Mouse (Mus musculus) erythroblast, adult 5-6 weeks (primary cell): ENCODE measurements around the gene Dpp8. TPM values are rescaled to one million over a fixed set of nuclear protein-coding genes. Genes with fewer than 3 reads are reported as not detected.
A peak's percentile ranks its signal among the peaks of the same experiment; 100 is the strongest.
"Not testable (repeated sequence)": the region's sequence is repeated elsewhere in the genome, so short reads cannot be mapped to it uniquely, and the experiment has no call there.

ENCODE experiments used
- ATAC-seq: replicated peaks from 2 replicates; pipeline ENCODE4 v1.8.0; 2016; ENCODE audit warnings: moderate number of reproducible peaks, mild to moderate bottlenecking, moderate TSS enrichment, inconsistent platforms; ENCODE audit not compliant: poor library complexity, low FRiP score, severe bottlenecking
- total RNA-seq, 2 experiments: library from RNA; stranded (forward) in 1 of 2; stranded (reverse) in 1 of 2; fragments of 150-400 nt in 1 of 2; fragments of 200-764, 138-1000 nt in 1 of 2; gene quantifications; 2 replicates each; pipeline versions ENCODE4 v1.2.3 to v1.2.4; 2015 to 2017; ENCODE audit warnings: low replicate concordance in 2 of 2

The Dpp8 gene
- total RNA-seq, 2 experiments from 2014 or later: 46.1 to 69.0 TPM

DNA sequence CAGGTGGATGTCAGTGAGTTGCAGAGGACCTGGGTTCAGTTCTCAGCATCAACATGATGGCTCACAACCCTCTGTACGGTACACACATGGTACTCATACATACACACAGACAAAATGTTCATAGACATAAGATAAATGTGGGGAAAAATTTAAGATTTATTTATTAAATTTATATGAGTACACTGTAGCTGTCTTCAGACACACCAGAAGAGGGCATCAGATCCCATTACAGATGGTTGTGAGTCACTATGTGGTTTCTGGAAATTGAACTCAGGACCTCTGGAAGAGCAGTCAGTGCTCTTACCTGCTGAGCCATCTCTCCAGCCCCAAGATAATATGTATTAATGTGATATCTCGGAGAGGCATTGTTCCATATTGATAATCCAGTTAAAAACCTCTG is 47.9 kb downstream of the Dpp8 start:
- ATAC-seq: not testable (repeated sequence)

DNA sequence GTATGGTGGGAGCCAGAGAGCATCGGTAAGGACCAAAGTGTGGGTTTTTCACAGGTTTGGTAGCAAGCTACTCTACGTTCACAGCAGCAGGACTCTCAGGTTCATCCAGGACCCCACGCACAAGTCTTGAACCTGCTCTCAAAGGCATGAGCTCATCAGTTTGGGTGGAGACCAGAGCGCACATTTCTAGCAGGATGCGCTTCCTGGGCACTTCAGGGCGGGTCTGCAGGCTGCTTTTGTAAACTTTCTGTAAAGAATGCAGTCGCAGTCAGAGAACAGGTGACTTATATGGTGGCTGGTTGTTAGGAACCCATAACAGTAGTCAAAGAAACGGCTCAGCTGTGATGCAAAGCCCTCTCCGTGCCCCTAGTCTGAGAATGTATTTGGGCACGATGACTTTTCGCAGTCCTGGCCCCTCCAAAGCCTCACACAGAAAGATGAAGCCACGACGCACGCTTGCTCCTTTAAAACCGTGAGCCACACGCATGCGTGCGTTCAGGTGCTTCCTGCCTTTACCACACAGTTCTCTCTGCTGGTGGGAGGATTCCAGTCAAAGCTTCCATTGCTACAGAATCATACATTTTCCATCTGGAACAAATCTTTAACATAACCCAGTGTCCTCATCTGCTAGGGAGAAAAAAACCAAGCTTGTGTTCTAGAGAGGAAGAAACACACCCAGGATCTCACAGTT is 51.0 kb downstream of the Dpp8 start:
- no peak for ATAC-seq

DNA sequence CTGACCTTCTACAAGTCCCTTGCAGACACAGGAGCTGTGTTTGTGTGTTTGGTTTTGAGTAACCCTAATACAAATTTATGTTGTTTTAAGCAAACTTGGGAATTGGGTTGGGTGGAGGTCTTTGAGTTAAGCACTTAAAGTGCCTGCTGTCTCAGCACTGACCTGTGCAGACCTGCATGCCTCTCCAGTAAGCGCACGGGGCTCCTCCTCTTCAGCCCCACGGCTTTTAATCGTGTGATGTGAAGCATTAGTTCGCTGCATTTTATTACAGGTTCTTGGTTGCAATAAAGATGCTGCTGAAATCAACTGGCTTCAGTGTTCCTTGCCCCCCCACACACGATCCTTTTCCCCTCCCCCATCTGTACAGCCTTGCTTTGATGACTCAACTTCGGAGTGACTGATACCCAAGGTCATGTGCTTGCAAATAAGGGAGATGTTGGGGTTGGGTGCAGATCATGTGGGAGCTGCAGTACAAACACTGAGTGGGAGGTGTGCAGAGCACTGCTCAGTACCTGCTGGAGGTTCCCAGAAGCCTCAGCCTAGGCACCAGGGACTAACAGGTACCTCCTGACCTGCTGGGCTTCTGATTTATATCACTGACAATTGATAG is 52.1 kb downstream of the Dpp8 start:
- no peak for ATAC-seq

DNA sequence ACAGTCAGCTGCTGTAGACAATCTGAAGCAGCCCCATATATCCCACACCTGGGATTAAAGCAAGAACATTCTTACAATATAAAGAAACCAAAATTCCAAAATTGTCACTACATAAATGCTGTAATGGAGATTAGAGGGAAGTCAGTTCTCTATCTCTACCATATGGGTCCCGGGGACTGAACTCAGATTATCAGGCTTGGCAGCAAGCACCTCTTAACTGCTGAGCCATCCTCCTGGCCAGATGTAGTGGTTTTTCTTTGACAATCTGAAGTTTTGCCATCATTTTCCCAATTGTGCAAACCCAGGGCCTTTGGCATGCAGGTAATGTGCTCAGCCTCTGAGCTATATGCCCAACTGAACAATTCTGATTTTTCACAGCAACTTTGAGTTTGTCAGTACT is 53.1 kb downstream of the Dpp8 start:
- no peak for ATAC-seq

DNA sequence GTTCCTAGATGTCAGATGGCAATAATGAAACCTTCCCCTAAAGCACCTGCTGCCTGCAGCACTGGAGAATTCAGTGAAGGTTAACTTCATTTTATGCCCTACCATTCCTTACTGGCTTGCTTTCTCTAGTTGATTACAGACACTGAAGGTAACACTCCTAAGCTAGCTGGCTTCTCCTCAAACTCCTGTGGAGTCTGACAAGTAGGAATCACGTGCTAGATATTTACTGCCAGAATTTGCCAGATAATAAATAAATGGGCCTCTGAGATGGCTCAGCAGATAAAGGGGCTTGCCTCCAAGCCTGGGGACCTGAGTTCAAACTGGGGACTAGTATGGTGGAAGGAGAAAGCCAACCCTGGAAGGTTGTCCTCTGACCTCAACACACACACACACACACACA is 54.6 kb downstream of the Dpp8 start:
- no peak for ATAC-seq

DNA sequence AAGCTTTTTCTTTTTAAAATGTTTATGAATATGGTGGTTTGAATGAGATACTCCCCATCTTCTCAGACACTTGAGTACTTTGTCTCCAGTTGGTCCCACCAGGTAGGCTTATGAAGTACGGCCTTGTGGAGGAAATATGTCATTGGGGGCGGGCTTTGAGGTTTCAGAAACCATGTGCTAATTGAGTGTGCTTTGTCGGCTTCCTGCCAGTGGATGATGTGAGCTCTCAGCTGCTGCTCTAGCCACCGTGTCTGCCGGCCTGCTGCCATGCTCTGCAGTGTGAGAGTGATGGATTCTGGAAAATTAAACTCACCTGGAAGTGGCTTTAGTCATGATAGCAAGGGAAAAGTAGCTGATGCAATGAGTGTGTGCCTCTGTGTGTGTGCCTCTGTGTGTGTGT is 55.3 kb downstream of the Dpp8 start:
- no peak for ATAC-seq

DNA sequence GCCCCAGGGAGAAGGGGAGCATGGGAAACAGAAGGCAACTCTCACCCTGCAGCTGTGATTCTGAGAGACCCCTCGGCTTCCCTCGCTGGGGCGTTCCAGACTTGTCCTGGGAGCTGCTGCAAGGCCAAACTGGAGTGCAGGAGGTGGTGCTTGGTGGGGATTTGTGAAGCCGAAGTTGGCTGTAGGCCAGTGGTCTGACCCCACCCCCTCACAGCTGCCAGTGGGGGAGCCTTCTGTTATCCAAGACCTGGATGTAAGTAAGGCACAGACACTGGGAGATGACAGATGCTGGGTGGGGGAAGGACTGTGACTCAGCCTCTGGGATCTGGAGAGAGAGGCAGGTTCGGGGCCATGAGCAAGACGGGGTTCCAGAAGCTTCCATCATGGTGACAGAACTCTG is 62.0 kb downstream of the Dpp8 start:
- ATAC-seq: no peak

DNA sequence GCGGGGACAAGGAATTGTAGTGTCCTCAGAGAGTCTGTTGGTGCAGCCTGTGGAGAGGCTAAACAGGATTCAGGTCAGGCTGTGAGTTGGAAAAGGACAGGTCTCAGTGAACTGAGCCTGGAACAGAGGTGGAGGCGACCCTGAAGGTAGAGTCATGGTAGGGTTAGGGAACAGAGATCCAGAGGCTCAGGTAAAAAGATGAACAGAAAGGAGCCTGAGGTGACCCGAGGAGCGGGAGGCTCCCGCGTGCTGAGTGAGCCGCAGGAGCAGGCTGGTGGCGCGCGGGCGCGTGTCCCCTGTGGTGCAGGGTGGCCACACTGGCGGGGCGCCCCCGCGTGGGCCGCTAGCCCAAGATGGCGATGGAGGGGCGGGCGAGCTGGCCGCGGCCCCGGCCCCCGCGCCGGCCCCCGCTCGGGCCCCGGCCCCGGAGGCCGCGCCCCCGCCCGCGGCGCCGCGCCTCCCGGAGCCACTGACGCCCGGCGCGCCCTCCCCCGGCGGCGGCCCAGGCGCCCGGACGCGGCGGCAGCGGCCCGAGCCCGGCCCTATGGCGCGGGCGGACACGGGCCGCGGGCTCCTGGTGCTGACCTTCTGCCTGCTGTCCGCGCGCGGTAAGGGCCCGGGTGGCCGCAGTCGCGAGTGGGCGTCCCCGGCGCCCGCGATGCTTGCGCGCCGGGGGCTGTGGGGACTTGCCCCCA is 68.9 kb downstream of the Dpp8 start, which contains the start of gene Igdcc4:
Gene Igdcc4 (plus strand): TSS at position 496 of the 695 bp plus-strand sequence.
- ATAC-seq: no peak

DNA sequence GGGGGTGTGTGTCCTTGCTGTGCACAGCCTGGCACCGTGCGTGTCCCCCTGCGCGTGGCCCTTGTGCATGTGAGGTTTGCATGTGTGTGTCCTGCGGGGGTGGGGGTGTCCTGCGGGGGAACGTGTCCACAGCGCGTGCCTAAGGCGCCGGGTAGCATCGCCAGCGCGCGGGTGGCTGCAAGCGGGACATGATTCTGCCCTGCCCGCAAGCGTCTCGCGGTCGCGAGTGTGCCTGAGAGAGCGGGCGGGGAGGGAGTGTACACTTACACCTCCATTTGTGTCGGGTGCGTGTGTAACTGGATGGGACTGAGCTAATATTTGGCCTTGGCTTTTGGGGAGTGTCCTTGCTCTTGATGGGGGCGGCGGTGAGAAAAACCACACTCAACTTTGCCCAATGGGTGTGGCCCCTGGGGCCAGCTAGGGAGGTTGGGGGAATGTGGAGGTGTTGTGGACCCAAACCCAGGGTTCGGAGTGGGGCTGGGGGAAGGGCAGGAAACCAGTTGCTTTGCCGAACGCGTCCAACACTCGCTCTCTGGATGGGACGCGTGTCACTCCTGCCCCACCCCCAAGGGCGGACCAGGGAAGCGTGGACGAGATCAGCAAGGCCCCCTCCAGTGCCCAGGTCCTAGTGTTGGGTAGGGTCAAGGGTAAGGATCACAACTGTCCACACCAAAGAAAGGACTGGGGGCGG is 69.6 kb downstream of the Dpp8 start:
- ATAC-seq: peak; percentile 28; the same call in 1 of the 2 replicates

DNA sequence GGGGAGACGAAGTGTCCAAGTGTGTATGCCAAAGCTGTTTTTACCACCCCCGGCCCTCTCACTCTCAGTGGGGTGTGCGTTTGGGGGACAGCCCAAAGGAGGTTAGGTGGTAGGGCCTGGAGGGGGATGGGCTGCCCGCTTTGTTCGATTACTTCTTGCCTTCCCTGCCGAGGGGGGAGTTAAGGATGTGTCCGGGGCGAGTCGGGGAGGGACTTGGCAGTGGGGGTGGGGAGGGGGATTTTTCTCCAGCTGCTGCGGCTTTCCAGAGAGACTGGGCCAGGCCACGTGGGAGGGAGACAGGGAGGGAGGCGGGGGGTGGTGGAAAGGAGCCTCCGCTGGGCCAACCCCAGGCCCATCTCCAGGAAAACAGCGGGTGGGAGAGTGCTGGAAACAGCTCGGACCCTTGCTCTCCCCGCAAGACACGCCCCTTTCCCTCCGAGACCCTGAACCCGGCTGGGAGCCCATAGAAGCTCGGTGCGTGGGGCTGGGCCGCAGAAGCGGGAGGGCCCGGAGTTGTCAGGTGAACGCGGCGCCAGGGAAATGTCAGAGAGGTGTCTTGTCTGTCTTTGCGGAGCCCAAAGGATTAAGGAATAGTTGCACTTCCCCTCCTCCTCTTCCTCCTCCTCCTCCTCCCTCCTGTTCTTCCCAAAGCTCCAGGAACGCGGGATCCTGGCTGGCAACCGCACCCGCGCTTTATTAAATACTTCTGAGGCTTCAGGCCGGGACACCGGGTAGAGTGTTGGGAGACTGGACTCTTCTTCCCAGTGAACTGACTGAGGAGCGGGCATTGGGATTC is 70.4 kb downstream of the Dpp8 start:
- no peak for ATAC-seq

DNA sequence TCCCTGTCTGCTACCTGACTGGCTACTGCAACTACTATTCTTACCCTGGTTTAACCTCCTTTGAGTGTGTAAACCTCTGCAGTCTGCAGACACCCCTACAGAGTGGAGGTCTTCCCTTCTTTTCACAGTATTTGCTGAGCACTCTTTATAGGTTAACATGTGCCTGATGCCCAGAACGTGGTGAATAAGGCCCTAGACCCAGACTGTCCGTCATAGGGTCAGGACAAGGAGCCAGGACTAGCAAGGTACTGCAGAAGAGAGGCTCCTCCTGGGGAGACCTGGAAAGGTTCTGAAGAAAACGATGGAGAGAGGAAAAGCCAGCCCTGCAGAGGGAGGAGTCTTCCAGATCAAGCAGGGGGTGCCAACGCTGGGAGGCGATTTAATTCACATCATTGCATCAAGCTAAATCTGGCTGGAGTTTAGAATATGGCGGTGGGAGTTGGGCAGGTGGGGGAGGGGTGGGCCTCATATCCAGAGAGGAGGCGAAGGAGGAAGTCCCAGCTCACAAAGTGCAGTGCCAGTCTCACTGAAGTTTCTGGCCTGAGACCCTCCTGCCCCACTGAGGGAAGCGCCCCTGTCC is 71.0 kb downstream of the Dpp8 start:
- no peak for ATAC-seq

DNA sequence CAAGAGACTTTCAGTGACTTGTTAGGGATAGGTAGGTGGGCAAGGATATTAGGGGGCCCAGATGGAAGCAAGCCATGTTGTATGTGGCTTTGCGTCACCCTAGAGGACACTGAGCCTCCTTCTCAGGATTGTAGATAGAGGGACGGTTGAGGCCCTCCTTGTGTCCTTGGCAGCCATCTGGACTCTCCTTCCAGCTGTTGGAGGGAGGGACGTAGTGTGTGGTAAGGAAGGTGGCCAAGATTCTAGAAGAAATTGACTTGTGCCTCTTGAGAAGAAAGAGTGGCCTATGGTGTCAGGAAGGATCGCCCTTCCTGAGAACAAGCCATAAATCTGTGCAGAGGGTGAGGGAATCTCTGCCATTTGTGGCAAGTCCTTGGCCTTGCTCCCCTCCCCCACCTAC is 74.6 kb downstream of the Dpp8 start:
- no peak for ATAC-seq

DNA sequence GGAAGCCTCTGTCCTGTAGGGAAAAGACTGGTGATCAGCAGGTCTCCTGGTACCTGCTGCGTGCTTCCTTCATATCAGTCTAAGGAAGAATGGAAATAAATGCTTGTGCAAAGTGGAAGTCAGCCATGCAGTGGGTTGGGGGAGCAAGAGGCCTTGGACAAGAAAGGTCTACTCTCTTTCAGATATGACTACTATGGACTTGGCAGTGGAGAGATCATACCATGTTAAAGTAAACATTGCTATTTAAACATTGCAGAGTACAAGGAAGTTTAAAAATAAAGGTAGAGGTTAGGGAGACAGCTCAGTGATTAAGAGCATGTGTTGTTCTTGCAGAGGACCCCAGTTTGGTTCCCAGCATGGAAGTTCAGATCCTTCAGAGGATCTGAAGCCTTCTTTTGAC is 75.7 kb downstream of the Dpp8 start:
- ATAC-seq: no peak

DNA sequence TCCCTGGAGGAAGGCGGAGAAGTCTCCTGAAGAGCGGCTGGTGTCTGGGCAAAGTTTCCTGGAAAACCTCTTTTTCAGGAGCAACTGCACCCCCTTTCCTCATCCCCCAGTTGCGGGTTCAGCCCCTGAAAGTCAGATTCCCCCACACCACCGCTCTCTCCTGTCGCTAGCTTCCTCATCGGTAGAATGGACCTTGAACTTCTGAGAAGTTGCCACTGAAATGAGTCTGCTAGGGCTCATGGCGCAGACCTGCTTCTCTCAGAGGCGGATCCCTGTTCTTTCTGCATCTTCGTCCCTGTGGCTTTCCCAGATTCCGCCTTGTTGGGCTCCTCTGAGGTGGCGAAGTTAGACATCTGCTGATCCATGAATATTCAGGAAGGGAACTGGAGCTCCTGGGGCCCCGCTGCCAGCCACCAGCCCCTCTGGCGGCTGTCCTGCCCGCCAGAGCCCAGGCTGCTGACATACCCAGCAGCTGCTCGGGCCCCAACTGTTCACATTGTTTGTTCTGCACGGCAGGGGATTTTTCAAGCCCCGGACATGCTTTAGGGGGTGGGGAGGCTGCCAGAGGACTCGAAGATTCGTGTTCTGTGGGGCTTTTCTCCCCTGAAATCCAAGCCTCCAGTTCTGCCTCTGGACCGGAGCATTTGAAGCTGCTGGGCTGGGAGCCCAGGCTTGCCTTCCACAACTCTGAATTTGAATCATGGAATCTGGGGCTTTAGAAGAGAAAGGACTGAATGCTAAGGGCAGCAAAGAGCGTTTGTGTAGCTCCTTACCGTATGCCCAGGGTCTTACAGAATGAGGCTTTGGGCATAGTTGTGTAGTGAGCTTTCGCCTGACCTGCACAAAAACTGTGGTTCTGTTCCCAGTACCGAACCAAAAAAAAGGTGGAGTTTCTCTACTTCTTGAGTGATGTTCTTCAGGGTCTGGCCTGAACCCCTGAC is 77.2 kb downstream of the Dpp8 start:
- ATAC-seq: no peak

DNA sequence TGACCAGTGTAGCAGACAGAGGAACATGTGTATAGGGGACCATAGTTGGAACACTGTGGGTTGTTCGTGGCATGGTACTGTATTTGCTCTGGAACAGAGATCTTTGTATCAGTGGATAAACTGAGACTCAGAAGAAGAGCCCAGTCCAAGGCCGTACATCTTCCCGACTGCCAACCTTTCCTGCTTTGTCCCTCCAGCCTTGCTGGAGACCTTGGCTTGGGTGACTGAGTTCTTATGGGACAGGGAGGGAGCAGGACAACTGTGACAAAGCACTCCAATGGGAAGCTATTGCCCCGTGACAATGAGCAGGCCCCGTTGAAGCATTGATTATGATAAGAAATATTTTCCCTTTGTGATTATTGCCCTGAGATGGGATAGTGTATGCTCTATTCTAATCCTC is 79.5 kb downstream of the Dpp8 start:
- ATAC-seq: no peak

DNA sequence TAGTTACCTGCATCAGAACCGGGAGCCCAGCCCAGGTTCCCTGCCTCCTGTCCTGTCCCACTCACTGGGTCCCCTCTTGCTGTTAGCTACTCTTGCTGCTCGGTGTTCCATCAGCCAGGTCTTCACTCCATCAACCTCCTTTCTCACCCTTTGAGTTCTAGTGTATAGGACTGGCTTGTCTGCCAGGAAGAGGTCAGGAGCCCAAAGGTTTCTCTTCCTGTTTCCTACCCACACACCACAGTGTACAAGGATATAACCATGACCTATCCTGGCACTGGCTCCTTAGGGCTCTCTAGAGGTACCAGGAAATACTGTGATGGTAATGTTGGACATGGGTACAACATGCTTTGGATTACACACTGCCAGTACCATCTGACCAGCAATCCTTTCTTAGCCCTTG is 81.5 kb downstream of the Dpp8 start:
- no peak for ATAC-seq

DNA sequence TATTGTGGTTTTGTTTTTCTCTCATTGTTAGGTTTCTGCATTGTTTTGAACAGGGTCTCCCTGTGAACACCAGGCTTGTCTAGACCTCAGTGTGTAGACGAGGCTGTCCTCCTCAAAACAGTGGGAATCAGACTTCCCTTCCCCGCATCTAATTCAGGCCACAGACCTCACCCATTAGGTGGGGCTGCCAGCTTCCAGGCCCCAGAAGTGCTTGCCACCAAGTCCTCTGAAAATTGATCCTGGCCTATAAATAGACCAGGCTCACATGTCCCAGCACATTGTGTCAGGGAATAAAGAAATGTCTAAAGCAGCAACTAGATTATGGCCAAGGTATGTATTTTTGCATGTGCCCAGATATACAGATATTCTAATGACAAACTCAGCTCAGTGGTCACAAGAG is 83.7 kb downstream of the Dpp8 start:
- no peak for ATAC-seq

DNA sequence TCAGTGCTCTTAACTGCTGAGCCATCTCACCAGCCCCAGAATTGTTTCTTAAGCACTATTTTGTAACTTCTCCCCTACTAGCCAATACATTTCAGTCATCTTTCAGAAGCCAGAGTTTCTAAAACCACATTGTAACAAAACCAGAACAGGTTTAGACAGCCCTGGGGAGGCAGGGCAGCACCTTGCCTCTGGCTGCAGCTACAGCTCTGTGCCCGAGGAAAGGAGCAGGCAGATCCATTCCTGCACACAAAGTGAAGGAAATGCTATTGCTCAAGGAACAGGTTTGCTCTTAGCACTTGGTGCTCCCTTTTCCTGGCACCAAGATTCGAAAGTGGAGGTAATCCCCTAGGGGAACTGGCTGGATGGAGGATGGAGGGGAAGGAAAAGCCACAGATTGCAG is 85.3 kb downstream of the Dpp8 start:
- ATAC-seq: no peak
